Mouse (Mus musculus) lung, postnatal 10 days (tissue): Measurements from ENCODE around the gene Prkag2.

Experiments
- DNase-seq: peaks from one replicate; pipeline ENCODE4 v3.0.0; 2021

Prkag2 gene

GRCm38 (mm10) chr5:25044007-25044406 is 56.4 kb downstream of the Prkag2 start:
- DNase-seq, result no peak

GRCm38 (mm10) chr5:25041947-25042346 is 58.5 kb downstream of the Prkag2 start:
- DNase-seq, result peak; percentile 53

DNA sequence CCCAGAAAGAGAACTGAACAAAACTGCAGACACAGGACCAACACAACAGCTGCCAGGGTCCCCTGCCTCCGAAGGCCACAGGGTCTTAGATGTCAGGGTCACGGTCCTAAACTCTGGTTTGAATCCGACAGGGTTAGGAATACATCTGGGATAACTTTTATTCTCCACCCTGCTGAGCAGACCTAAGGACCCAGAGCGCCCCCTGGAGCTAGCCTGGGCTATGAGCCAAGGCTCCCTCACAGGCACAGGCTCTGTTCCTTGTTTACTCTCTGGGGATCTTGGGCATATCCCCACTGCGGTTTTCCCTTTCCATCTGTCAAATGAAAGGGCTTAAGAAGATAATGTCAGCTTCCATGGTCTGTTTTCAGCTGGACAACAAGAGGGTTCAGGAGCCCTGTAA is 59.1 kb downstream of the Prkag2 start:
- DNase-seq, result peak; percentile 75

- no peak for DNase-seq
Observed at GRCm38 (mm10) chr5:25040903-25041302, 59.5 kb downstream of the Prkag2 start.

GRCm38 (mm10) chr5:25038827-25039226 is 61.6 kb downstream of the Prkag2 start:
- DNase-seq, result no peak

- DNase-seq, result no peak
Observed at GRCm38 (mm10) chr5:25035391-25035790, 65.1 kb downstream of the Prkag2 start.

DNA sequence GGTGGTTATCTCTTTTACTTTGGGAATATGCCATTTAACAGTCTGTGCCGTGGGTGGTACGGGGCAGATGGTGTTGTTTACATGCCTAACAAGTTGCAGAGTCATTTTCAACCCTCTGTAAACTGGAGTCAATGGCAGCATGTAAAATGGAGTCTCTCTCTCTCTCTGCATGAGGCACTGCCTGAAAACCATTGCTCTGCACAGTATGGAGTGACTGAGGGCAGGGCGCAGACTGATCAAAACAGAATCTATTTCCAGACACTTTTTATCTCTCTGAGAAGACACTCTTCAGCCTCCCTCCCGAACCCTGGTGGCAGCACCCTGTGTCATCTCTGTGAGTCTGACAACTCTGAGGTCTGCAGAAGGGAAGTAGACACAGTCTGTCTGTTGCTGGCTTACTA is 69.0 kb downstream of the Prkag2 start:
- DNase-seq, result no peak

GRCm38 (mm10) chr5:25031037-25031436 is 69.4 kb downstream of the Prkag2 start:
- DNase-seq, result no peak

GRCm38 (mm10) chr5:25030276-25030681 is 70.2 kb downstream of the Prkag2 start:
- DNase-seq, result peak; percentile 79

DNA sequence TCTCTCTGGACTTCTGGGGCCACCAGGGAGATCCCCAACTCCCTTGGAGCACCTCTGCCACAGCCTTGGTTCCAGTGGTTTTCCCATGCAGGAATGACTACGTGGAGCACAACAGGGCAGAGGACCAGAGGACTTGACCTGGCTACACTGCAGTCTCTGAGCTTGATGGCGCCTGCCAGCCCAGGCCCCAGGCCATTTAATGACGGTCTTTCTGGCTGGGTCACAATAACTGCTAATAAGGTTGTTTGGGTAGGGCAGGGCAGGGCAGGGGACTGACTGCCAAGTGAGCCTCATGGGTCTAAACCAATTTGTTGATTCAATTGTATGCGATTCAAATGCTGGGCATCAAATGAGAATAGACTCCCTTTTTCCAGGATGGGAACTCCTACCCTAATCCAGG is 72.8 kb downstream of the Prkag2 start:
- no peak for DNase-seq

DNA sequence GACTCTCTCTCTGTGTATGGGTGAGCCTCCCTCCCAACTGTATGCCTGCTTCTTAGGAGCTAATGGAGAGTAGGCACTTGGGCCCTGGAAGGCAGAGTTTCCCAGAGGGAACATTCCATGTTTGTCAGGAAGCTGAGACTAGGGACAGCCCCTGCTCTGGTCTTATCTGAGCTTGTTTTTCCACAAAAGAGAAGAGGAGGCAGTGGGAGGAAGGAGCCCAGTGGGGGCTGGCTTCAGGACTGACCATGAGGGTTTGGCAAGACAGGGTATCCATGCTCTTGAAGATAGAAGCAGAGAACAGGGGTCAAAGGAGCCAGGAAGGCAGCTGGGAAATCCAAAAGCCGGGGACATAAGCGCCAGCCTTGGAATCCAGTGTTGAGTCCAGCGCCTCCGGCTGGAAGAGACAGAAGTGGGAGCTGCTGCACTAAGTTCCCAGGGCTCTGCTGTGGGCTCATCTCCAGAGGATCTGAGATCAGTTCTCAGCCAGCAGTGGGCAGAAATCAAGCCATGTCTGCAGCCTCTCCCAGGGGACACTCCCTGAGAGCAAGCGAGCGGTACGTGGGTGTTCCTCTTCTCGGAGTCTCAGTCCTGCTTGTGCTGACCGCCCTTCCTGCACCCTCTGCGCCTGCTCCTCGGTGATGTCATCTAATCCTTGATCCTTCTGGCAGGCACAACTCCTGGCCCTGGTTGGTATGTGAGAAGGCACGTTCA is 75.0 kb downstream of the Prkag2 start:
- peak; percentile 78 for DNase-seq

GRCm38 (mm10) chr5:25022904-25023303 is 77.5 kb downstream of the Prkag2 start:
- DNase-seq, result peak; percentile 57

DNA sequence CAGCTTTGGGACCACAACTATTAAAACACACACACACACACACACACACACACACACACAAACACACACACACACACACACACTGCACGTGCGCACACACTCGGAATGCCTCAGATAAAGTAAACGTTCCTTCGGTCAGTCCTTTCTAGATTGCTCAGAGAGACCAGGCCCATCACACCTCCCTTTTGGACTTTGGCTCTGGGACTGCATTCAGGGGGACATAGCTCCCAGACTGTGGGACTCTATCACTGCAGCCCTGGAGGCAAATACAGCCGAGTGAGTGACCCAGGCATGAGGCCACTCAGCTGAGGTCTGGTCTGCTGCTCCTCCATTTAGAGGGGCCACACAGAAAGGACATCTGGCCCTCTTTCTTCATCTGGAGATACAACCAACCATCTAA is 81.2 kb downstream of the Prkag2 start:
- DNase-seq, result no peak

- DNase-seq, result no peak
Observed at GRCm38 (mm10) chr5:25012134-25012533, 88.3 kb downstream of the Prkag2 start.

DNA sequence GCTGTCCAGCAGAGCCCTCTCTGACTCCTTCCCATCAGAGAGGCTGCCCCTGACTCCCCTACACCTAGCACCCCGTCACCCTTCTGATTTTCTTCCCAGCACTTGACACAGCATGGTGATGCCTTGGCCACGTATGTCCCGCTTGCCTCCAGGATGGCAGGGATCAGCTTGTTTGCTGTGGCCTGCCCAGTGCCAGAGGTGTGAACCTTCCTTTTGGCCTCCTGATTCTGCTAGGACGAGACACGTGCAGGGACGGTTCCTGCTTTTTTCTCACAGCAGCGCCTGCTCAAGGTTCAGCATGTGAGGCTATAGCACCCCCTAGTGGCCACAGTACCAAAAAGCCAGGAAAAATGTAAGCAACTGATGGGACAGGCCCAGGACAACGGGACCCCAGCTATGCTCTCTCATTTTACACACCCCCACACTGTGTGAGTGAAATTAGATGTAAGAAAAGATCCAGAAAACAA is 89.4 kb downstream of the Prkag2 start:
- peak; percentile 90 for DNase-seq

DNA sequence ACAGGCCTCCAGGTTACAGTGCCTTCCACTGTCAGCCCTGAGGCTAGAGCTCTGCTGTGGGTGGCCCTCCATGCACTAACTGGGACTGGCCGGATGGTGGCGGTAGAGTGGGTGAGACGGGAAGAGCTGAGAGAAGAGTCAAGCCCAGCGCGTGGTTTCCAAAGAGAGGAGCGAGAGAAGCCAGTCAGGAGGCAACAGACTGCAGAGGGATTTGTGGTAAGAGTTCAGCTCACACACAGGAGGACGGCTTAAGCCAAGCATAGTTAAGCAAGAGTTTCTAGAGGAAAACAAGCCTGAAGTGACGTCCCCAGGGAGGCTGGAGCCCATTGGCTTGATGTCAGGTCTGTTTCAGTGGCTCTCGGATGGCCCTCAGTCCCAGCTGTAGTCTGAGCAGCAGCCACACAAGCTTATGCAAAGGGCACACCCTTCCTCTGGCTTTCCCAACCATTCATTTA is 90.0 kb downstream of the Prkag2 start:
- peak; percentile 96 for DNase-seq

DNA sequence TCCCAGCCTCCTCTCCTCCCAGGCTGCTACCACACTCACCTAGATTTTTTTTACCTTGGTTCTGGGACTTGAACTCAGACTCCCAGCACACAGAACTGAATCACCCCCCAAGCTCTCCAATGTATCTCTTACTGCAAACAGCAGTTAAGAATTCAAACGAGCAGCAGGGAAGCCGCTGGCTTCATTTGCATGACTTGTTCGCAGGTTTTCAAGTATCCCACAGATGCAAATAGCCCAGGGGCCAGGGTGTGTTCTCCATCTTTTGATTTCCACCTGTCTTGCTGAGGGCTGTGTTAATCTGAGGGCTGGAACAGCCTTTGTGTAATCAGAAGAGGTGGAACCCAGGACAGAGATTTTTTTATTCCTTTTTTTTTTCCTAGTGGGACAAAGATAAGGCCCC is 90.7 kb downstream of the Prkag2 start:
- DNase-seq, result no peak

DNA sequence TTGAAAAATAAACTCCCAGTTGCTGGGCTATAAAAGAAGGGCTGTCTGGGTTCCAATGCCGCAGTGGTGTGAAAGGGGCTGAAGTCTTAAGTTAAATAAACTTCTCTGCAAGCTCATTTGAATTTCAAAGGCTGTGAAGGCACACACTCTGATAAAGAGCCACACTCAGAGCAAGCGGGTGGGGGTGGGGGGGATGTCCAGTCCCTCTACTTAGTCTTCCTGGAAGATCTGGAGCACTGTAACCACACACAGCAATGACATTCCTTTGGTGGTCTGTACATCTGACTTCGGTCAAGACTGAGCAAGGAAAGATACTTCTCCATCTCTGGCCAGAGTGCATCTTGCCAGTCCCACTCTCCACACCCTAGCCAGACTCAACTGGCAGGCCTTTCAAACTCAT is 91.5 kb downstream of the Prkag2 start:
- no peak for DNase-seq

GRCm38 (mm10) chr5:25006848-25007247 is 93.6 kb downstream of the Prkag2 start:
- peak; percentile 90 for DNase-seq

DNA sequence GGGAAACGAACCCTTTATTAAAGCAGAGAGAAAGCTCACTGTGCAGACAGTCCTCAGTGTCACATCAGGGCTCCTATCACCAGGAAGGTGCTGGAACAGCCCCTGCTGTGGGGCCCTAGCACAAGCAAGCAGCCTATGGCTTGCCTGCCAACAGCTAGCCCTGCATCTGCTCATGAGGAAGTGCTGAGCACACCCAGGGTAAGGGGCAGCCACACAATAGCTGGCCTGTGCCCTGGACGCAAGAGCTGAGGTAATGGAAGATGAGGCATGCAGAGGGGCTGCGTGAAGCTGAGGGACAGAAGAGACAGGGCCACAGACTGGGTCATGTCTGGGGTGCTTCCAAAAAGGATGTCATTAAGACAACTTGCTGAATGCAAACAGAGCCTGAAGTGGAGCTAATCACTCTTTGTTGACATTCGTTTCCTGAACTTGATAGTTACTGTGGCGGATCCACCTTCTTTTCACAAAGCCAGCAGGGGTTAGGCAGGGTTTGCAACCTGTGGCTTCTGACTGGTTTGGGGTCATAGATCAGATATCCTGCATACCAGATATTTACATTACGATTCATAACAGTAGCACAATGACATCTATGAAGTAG is 94.8 kb downstream of the Prkag2 start:
- peak; percentile 51 for DNase-seq

DNA sequence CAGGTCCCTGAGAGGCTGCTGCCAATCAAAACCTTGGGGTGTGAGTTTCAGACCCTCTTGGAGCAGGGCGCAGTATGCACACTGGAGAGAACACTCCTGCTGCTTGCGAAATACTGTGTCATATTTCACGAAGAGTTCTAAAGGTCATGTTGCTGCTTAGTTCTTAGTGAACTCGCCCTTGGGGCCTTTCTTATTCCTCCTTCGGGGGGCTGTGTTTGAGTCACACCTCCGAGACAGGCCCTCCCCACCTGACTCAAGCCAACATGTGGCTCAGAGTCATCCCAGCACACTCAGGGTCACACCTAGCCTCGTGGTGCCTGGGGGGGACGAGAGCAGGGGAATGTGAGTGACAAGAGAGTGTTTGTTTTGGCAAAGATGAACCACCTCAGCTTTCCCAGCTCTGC is 99.0 kb downstream of the Prkag2 start:
- DNase-seq, result peak; percentile 54

DNA sequence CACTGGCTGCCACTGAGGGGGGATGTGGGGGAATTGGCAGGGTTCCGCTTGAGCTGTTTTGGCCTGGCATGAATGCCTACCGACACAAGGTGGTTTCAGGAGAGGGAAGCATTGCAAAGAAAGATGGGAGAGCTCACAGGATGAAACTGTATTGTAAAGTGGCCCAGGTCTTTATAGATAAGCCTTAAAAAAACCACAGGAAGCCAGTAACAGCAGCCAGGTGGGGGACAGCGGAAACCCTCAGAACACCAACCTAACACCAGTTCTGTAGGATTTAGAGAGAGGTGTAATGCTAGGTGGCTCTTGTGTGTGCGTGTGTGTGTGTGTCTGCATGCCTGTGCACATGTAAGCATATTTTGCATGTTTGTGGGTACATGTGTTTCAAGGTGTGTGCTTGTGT is 101.1 kb downstream of the Prkag2 start:
- no peak for DNase-seq

GRCm38 (mm10) chr5:24995576-24996100 is 104.8 kb downstream of the Prkag2 start:
- peak; percentile 81 for DNase-seq

GRCm38 (mm10) chr5:24993190-24993589 is 107.3 kb downstream of the Prkag2 start:
- no peak for DNase-seq
